In the genomic region with DNA sequence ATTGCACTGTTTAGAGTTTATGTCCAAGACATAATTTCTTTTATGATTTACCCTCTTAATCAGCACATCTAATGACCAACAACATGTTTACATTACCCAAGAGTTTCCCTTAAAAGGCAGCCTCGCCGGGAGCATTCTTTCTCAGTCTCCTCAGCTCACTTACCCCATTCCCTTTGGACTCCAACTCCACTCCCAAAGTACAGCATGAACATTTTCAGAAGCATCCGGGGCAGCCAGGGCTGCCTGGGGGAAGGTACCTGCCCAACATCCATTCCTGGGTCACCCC, we compare ENCODE assay signal across 15 mouse cellular contexts. TPM values are rescaled to one million over a fixed set of nuclear protein-coding genes. Genes with fewer than 3 reads are reported as not detected.
DNase-seq lines count a peak whose midpoint lies in the region; ATAC-seq and TF ChIP-seq lines count a peak whose summit lies in the region.
"Had no signal": no experiment of that assay in that cellular context is flagged by ENCODE, and none has a peak within 500 bp of the region (broad histone marks: within the 10 kb centered on the region; RNA-seq: fewer than 3 reads in every experiment).

No protein-coding gene starts in this region.

- peak overlapping the region; percentile 38 for H3K27ac ChIP-seq in heart, embryonic 16.5 days (ENCODE audit: low read length)
- H3K27ac ChIP-seq in lung, postnatal 0 days (ENCODE audit: low read length) = peak overlapping the region; percentile 29
- peak overlapping the region; percentile 76 for H3K27ac ChIP-seq in intestine, embryonic 16.5 days (ENCODE audit: low read length)
- H3K27ac ChIP-seq: forebrain, embryonic 12.5 days had no signal

- no peak for ATAC-seq in heart, embryonic 16.5 days (replicated peaks; ENCODE audit: extremely low read depth, insufficient read depth, low FRiP score)
- ATAC-seq in lung, postnatal 0 days = peak; percentile 21
- ATAC-seq in intestine, embryonic 16.5 days = 0 out of 2 replicates have a peak, but pooled peaks have one; percentile 22

- H3K4me1 ChIP-seq in heart, embryonic 16.5 days (ENCODE audit: control insufficient read depth, insufficient read depth, low read length) = peaks cover 52% of the 10 kb centered on the region
- peaks cover 28% of the 10 kb centered on the region; the same call in 1 of the 2 replicates for H3K4me1 ChIP-seq in lung, postnatal 0 days (ENCODE audit: insufficient read depth, low read depth, low read length)
- peaks cover 40% of the 10 kb centered on the region for H3K4me1 ChIP-seq in intestine, embryonic 16.5 days (ENCODE audit: control insufficient read depth, insufficient read depth, low read length)
- H3K4me1 ChIP-seq: forebrain, embryonic 12.5 days had no signal

- H3K9ac ChIP-seq in heart, embryonic 16.5 days (ENCODE audit: low read length) = no peak overlapping the region
- no peak overlapping the region for H3K9ac ChIP-seq in lung, postnatal 0 days (replicated peaks; ENCODE audit: low read depth)
- H3K9ac ChIP-seq in intestine, embryonic 16.5 days (ENCODE audit: low read depth, low read length) = no peak overlapping the region
- H3K9ac ChIP-seq: forebrain, embryonic 12.5 days; limb, embryonic 15.5 days had no signal

- TF ChIP-seq EP300 in lung, postnatal 0 days (IDR thresholded peaks at IDR 0.05) = no peak

- H3K27me3 ChIP-seq in heart, embryonic 16.5 days (ENCODE audit: control insufficient read depth, insufficient read depth, low read length) = no peaks in the 10 kb centered on the region
- H3K27me3 ChIP-seq in lung, postnatal 0 days (replicated peaks; ENCODE audit: insufficient read depth, low read length) = no peaks in the 10 kb centered on the region
- no peaks in the 10 kb centered on the region for H3K27me3 ChIP-seq in intestine, embryonic 16.5 days (replicated peaks; ENCODE audit: control insufficient read depth, insufficient read depth, low read length)
- H3K27me3 ChIP-seq: forebrain, embryonic 12.5 days; limb, embryonic 15.5 days had no signal

- TF ChIP-seq CTCF in lung, postnatal 0 days (IDR thresholded peaks at IDR 0.05) = no peak

- H3K36me3 ChIP-seq in heart, embryonic 16.5 days (ENCODE audit: control insufficient read depth, insufficient read depth) = no peaks in the 10 kb centered on the region
- H3K36me3 ChIP-seq in lung, postnatal 0 days (ENCODE audit: insufficient read depth, low read length) = no peaks in the 10 kb centered on the region
- H3K36me3 ChIP-seq in intestine, embryonic 16.5 days (ENCODE audit: control insufficient read depth, insufficient read depth, low read length) = no peaks in the 10 kb centered on the region
- H3K36me3 ChIP-seq: forebrain, embryonic 12.5 days; hindbrain, embryonic 10.5 days; limb, embryonic 15.5 days had no signal

- H3K4me3 ChIP-seq in heart, embryonic 16.5 days (ENCODE audit: low read length) = no peak overlapping the region
- H3K4me3 ChIP-seq in lung, postnatal 0 days (ENCODE audit: low read depth, low read length) = no peak overlapping the region
- H3K4me3 ChIP-seq in intestine, embryonic 16.5 days (ENCODE audit: low read length) = no peak overlapping the region
- H3K4me3 ChIP-seq: forebrain, embryonic 12.5 days; hindbrain, embryonic 10.5 days; limb, embryonic 15.5 days had no signal

- no peaks in the 10 kb centered on the region for H3K9me3 ChIP-seq in heart, embryonic 16.5 days (replicated peaks; ENCODE audit: control insufficient read depth, low read length)
- H3K9me3 ChIP-seq in lung, postnatal 0 days (ENCODE audit: low read length) = no peaks in the 10 kb centered on the region
- no peaks in the 10 kb centered on the region for H3K9me3 ChIP-seq in intestine, embryonic 16.5 days (ENCODE audit: control insufficient read depth, low read length)
- H3K9me3 ChIP-seq: forebrain, embryonic 12.5 days; hindbrain, embryonic 10.5 days; limb, embryonic 15.5 days had no signal

- WGBS in heart, embryonic 16.5 days = 55% methylated on average over 3 of the region's 3 CpGs
- WGBS in lung, postnatal 0 days = 36% methylated on average over 3 of the region's 3 CpGs
- 52% methylated on average over 3 of the region's 3 CpGs for WGBS in intestine, embryonic 16.5 days

- no peak for DNase-seq in heart, adult 8-10 months (ENCODE audit: low spot score)
- peak; percentile 58 for DNase-seq in lung, postnatal 0 days (ENCODE audit: low spot score)
- DNase-seq in lung, postnatal 14 days = no peak
- DNase-seq in layer of hippocampus, adult 8-10 months (ENCODE audit: low spot score in 2 of 2) = no peak
- DNase-seq in c-Kit-positive CD71-positive TER-119-positive erythroid progenitor cells, embryonic 14.5 days (ENCODE audit: low spot score) = no peak
- DNase-seq: cerebellum, adult 9-10 months; kidney, adult 11 months; layer of hippocampus, postnatal 36 days; retina, postnatal 1 day; thymus, postnatal 25 days had no signal

- H3K4me2 ChIP-seq in heart, embryonic 16.5 days (ENCODE audit: low read depth, low read length) = no peak overlapping the region
- H3K4me2 ChIP-seq in lung, postnatal 0 days (replicated peaks; ENCODE audit: low read depth, low read length) = no peak overlapping the region
- no peak overlapping the region for H3K4me2 ChIP-seq in intestine, embryonic 16.5 days (ENCODE audit: low read depth, low read length)
- H3K4me2 ChIP-seq: forebrain, embryonic 12.5 days had no signal

RNA-seq across cellular contexts. Expression of gene Col4a2, which starts 13.3 kb away (rescaled TPM):
- 80.1 and 105 TPM in 2 replicates for polyA plus RNA-seq in heart, embryonic 16.5 days (2015; fragmentation: Nextera tagmentation; extraction: Ambion mirVana)
- 100 to 1,000 TPM in 3 of 4 experiments, 10 to 100 TPM in 1; 93.1 to 141 (median 113) TPM for total RNA-seq in heart, adult 8-10 months (2022)
- 183 and 189 TPM in 2 replicates for polyA plus RNA-seq in lung, postnatal 0 days (2015; fragmentation: Nextera tagmentation; extraction: Ambion mirVana)
- 39.1 and 50.2 TPM in 2 replicates for polyA plus RNA-seq in intestine, embryonic 16.5 days (2015; fragmentation: Nextera tagmentation; extraction: Ambion mirVana)
- total RNA-seq in layer of hippocampus, adult 8-10 months (2022) = 10 to 100 TPM; 39.6 to 55.5 (median 43.9) TPM

RNA-seq across cellular contexts. Expression of gene Col4a1, which starts 13.4 kb away (rescaled TPM):
- 213 and 274 TPM in 2 replicates for polyA plus RNA-seq in heart, embryonic 16.5 days (2015; fragmentation: Nextera tagmentation; extraction: Ambion mirVana)
- 100 to 1,000 TPM; 136 to 221 (median 183) TPM for total RNA-seq in heart, adult 8-10 months (2022)
- 346 and 376 TPM in 2 replicates for polyA plus RNA-seq in lung, postnatal 0 days (2015; fragmentation: Nextera tagmentation; extraction: Ambion mirVana)
- polyA plus RNA-seq in intestine, embryonic 16.5 days (2015; fragmentation: Nextera tagmentation; extraction: Ambion mirVana) = 136 and 172 TPM in 2 replicates
- total RNA-seq in layer of hippocampus, adult 8-10 months (2022) = 10 to 100 TPM; 34.9 to 38.4 (median 36.1) TPM
